Mouse (Mus musculus) left cerebral cortex, adult 6 months (tissue): Measurements from ENCODE around the gene Pgm5. TPM values are rescaled to one million over a fixed set of nuclear protein-coding genes. Genes with fewer than 3 reads are reported as not detected.

Experiments used
- long read RNA-seq, 2 experiments: library from polyadenylated mRNA; unstranded; transcript quantifications; one replicate each; pipeline ENCODE4 v2.0.0; 2019 to 2020
- polyA plus RNA-seq: library from polyadenylated mRNA; unstranded; fragments of <200 nt; fragmentation: Nextera tagmentation; gene quantifications from 2 replicates; pipeline ENCODE4 v1.2.3, GENCODE M21; 2021

Gene Pgm5
- 0.15 and 0.21 TPM in 2 replicates for polyA plus RNA-seq
- long read RNA-seq, experiment 1, partial matches to known transcripts, result 0 of 1 reads
- long read RNA-seq, experiment 1, other reads (novel, unspliced or antisense), result 1 of 1 reads
- long read RNA-seq, experiment 2, result 0 reads

GRCm38 (mm10) chr19:24861612-24862451 is at the start of gene Pgm5:
Pgm5 (minus strand) TSS chr19:24861855.

GRCm38 (mm10) chr19:24900581-24901220 is 39.0 kb upstream of the Pgm5 start, which contains the start of gene Foxd4:
Foxd4 (minus strand) TSS chr19:24901197.

GRCm38 (mm10) chr19:24875129-24875870 is 13.6 kb upstream of the Pgm5 start, which contains the start of gene Gm10053:
Gm10053 (plus strand) TSS chr19:24875686.

GRCm38 (mm10) chr19:24673762-24674161 is 187.9 kb downstream of the Pgm5 start, which contains the start of gene Tmem252:
Tmem252 (plus strand) TSS chr19:24674008.

Other genes starting within 250 kb of the Pgm5 start
- 0.49 and 1.0 TPM in 2 replicates for gene Tmem252, start 187.8 kb downstream of the Pgm5 start, polyA plus RNA-seq
- 188 and 218 TPM in 2 replicates for gene Gm10053, start 13.8 kb upstream of the Pgm5 start, polyA plus RNA-seq
- not detected in 2 replicates for gene Foxd4, start 39.3 kb upstream of the Pgm5 start, polyA plus RNA-seq
- 11.8 and 15.2 TPM in 2 replicates for gene Cbwd1, start 99.8 kb upstream of the Pgm5 start, polyA plus RNA-seq
- 0.42 and 0.80 TPM in 2 replicates for gene Dock8, start 137.7 kb upstream of the Pgm5 start, polyA plus RNA-seq